Mouse (Mus musculus): ENCODE measurements around the gene Spcs3. TPM values are rescaled to one million over a fixed set of nuclear protein-coding genes. Genes with fewer than 3 reads are reported as not detected.
"Not testable (repeated sequence)": the region's sequence is repeated elsewhere in the genome, so short reads cannot be mapped to it uniquely, and the experiment has no call there.

Gene Spcs3
- polyA plus RNA-seq, 1 experiment from 2014 or later = 85.1 TPM

DNA sequence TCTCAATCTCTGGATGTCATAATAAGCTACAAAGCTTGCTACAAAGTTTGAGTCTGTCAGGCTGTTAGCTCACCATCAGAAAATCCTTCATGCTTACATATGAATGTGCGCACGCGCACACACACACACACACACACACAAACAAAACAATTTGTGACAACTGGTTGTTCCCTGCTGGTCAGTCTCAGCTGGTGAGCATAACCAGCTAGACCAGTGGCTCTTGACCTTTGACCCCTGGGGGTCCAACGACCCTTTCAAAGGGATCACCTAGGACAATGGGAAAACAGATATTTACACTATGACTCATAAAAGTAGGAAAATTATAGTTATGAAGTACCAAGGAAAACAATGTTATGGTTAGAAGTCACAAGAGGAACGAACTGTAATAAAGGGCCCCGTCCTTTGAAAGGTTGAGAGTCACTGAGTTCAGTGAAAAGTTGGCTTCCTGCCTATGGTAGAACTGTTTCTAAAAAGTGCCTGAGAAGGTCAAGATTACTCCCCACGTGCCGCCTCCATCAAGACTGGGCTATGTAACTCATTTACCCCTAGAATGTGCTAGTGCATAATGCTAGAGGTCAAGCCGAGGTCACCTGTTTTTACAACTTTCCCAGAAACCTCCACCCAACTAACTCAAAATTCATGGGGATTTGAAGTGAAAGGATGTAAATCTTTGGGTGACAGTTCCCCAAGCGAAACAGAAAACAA, 10.9 kb downstream of the Spcs3 start:
- Histone ChIP-seq H3K4me1 (replicated peaks; ENCODE audit: control insufficient read depth, insufficient read depth, low read length) (no peaks in the 10 kb centered on the region), H3K36me3 (ENCODE audit: control insufficient read depth, insufficient read depth, low read length) (peaks cover 31% of the 10 kb centered on the region), H3K9ac (ENCODE audit: low read length) (no peak overlapping the region), H3K27ac (ENCODE audit: low read depth) (no peak overlapping the region), H3K4me3 (ENCODE audit: low read depth, low read length) (no peak overlapping the region), H3K27me3 (replicated peaks; ENCODE audit: control insufficient read depth, insufficient read depth, low read length) (no peaks in the 10 kb centered on the region), H3K9me3 (ENCODE audit: control insufficient read depth, low read length) (no peaks in the 10 kb centered on the region), H3K4me2 (ENCODE audit: low read length) (no peak overlapping the region)
- 71% methylated on average over 10 of the region's 10 CpGs for WGBS
- ATAC-seq (replicated peaks; ENCODE audit: low FRiP score, low TSS enrichment, low read depth) (0 out of 2 replicates have a peak, but pooled peaks have one; percentile 43), DNase-seq (ENCODE audit: low spot score) (no peak)

DNA sequence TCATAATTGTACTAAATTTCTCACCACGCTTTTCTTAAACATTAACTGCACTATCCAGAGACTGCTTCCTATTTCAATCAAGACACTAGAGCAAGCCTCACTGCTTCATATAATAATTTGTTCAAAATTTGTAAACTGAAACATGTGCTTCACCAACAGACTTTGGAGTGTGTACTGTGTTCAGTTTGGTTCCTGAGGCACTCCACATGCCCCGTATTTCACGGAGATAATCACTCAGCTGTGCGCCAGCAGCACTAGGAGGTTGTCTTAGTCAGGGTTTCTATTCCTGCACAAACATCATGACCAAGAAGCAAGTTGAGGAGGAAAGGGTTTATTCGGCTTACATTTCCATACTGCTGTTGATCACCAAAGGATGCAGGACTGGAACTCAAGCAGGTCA, 17.6 kb downstream of the Spcs3 start:
- not testable (repeated sequence) for ATAC-seq (replicated peaks; ENCODE audit: low FRiP score, low TSS enrichment, low read depth); DNase-seq (ENCODE audit: low spot score)

GRCm38 (mm10) chr8:54511791-54512190, 18.0 kb downstream of the Spcs3 start:
- Histone ChIP-seq H3K27ac (ENCODE audit: low read depth) (no peak overlapping the region), H3K9me3 (ENCODE audit: control insufficient read depth, low read length) (no peaks in the 10 kb centered on the region), H3K36me3 (ENCODE audit: control insufficient read depth, insufficient read depth, low read length) (no peaks in the 10 kb centered on the region), H3K27me3 (replicated peaks; ENCODE audit: control insufficient read depth, insufficient read depth, low read length) (no peaks in the 10 kb centered on the region), H3K4me1 (replicated peaks; ENCODE audit: control insufficient read depth, insufficient read depth, low read length) (0 out of 2 replicates have a peak, but pooled peaks cover 6% of the 10 kb centered on the region), H3K9ac (ENCODE audit: low read length) (no peak overlapping the region), H3K4me3 (ENCODE audit: low read depth, low read length) (no peak overlapping the region), H3K4me2 (ENCODE audit: low read length) (no peak overlapping the region)
- DNase-seq (ENCODE audit: low spot score) = no peak
- ATAC-seq (replicated peaks; ENCODE audit: low FRiP score, low TSS enrichment, low read depth) = no peak
- WGBS = 88% methylated on average over 3 of the region's 3 CpGs

More for the DNA sequence above, 17.6 kb downstream of the Spcs3 start:
- H3K9ac ChIP-seq (ENCODE audit: low read length); H3K4me1 ChIP-seq (replicated peaks; ENCODE audit: control insufficient read depth, insufficient read depth, low read length); H3K4me2 ChIP-seq (ENCODE audit: low read length); H3K27ac ChIP-seq (ENCODE audit: low read depth); H3K4me3 ChIP-seq (ENCODE audit: low read depth, low read length); H3K36me3 ChIP-seq (ENCODE audit: control insufficient read depth, insufficient read depth, low read length); H3K27me3 ChIP-seq (replicated peaks; ENCODE audit: control insufficient read depth, insufficient read depth, low read length); H3K9me3 ChIP-seq (ENCODE audit: control insufficient read depth, low read length): not testable (repeated sequence)
- WGBS = 87% methylated on average over 5 of the region's 5 CpGs

- DNase-seq (ENCODE audit: low spot score) = no peak
Measured at GRCm38 (mm10) chr8:54509221-54509721, 20.5 kb downstream of the Spcs3 start.

DNA sequence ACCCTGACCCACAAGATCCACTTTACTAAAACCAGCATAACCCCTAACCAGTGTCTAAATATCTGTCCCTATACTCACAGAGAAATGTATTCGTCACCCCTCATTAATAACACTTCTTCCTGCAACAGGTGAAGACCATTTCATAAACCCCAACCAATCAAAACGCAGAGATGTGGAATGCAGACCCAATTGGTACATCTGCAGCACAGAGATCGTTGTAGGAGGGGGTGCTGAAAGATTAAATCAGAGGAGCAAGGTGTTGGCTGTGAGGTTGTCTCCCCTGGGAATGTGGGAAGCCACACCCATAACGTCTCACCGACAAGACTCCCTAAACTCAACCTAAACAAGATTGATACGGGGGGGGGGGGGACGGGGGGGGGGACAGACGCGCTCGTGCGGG, 21.0 kb downstream of the Spcs3 start:
- no peak for DNase-seq (ENCODE audit: low spot score)
- H3K4me3 ChIP-seq (ENCODE audit: low read depth, low read length) = peak overlapping the region; percentile 25; the same call in 1 of the 2 replicates

More at GRCm38 (mm10) chr8:54509221-54509721, 20.5 kb downstream of the Spcs3 start:
- no peaks in the 10 kb centered on the region for H3K27me3 ChIP-seq (replicated peaks; ENCODE audit: control insufficient read depth, insufficient read depth, low read length)
- H3K27ac ChIP-seq (ENCODE audit: low read depth) = no peak overlapping the region
- peak overlapping the region; percentile 49 for H3K4me2 ChIP-seq (ENCODE audit: low read length)
- H3K36me3 ChIP-seq (ENCODE audit: control insufficient read depth, insufficient read depth, low read length) = no peaks in the 10 kb centered on the region
- H3K9ac ChIP-seq (ENCODE audit: low read length) = no peak overlapping the region
- H3K9me3 ChIP-seq (ENCODE audit: control insufficient read depth, low read length) = no peaks in the 10 kb centered on the region
- 0 out of 2 replicates have a peak, but pooled peaks cover 6% of the 10 kb centered on the region for H3K4me1 ChIP-seq (replicated peaks; ENCODE audit: control insufficient read depth, insufficient read depth, low read length)
- peak overlapping the region; percentile 25 for H3K4me3 ChIP-seq (ENCODE audit: low read depth, low read length)
- peak; percentile 73 for ATAC-seq (replicated peaks; ENCODE audit: low FRiP score, low TSS enrichment, low read depth)
- WGBS = 8% methylated on average over 10 of the region's 10 CpGs

GRCm38 (mm10) chr8:54508096-54508456, 21.7 kb downstream of the Spcs3 start:
- no peak overlapping the region for H3K9ac ChIP-seq (ENCODE audit: low read length)
- no peak overlapping the region for H3K4me2 ChIP-seq (ENCODE audit: low read length)
- H3K36me3 ChIP-seq (ENCODE audit: control insufficient read depth, insufficient read depth, low read length) = no peaks in the 10 kb centered on the region
- ATAC-seq (replicated peaks; ENCODE audit: low FRiP score, low TSS enrichment, low read depth) = no peak
- no peaks in the 10 kb centered on the region for H3K9me3 ChIP-seq (ENCODE audit: control insufficient read depth, low read length)
- 7% methylated on average over 1 of the region's 1 CpGs for WGBS
- no peak overlapping the region for H3K27ac ChIP-seq (ENCODE audit: low read depth)
- 0 out of 2 replicates have a peak, but pooled peaks cover 6% of the 10 kb centered on the region for H3K4me1 ChIP-seq (replicated peaks; ENCODE audit: control insufficient read depth, insufficient read depth, low read length)
- H3K4me3 ChIP-seq (ENCODE audit: low read depth, low read length) = no peak overlapping the region
- H3K27me3 ChIP-seq (replicated peaks; ENCODE audit: control insufficient read depth, insufficient read depth, low read length) = no peaks in the 10 kb centered on the region
- no peak for DNase-seq (ENCODE audit: low spot score)

More for the DNA sequence above, 21.0 kb downstream of the Spcs3 start:
- Histone ChIP-seq H3K4me1 (replicated peaks; ENCODE audit: control insufficient read depth, insufficient read depth, low read length) (0 out of 2 replicates have a peak, but pooled peaks cover 6% of the 10 kb centered on the region), H3K27ac (ENCODE audit: low read depth) (no peak overlapping the region), H3K4me2 (ENCODE audit: low read length) (peak overlapping the region; percentile 49), H3K9me3 (ENCODE audit: control insufficient read depth, low read length) (no peaks in the 10 kb centered on the region), H3K36me3 (ENCODE audit: control insufficient read depth, insufficient read depth, low read length) (no peaks in the 10 kb centered on the region), H3K9ac (ENCODE audit: low read length) (no peak overlapping the region), H3K27me3 (replicated peaks; ENCODE audit: control insufficient read depth, insufficient read depth, low read length) (no peaks in the 10 kb centered on the region)
- ATAC-seq (replicated peaks; ENCODE audit: low FRiP score, low TSS enrichment, low read depth) = peak; percentile 34; the same call in 1 of the 2 replicates
- WGBS = 7% methylated on average over 6 of the region's 11 CpGs

- H3K4me2 ChIP-seq (ENCODE audit: low read length) = no peak overlapping the region
- ATAC-seq (replicated peaks; ENCODE audit: low FRiP score, low TSS enrichment, low read depth) (peak; percentile 70; the same call in 1 of the 2 replicates), DNase-seq (ENCODE audit: low spot score) (peak; percentile 79)
- 0 out of 2 replicates have a peak, but pooled peaks cover 6% of the 10 kb centered on the region for H3K4me1 ChIP-seq (replicated peaks; ENCODE audit: control insufficient read depth, insufficient read depth, low read length)
- no peak overlapping the region for H3K4me3 ChIP-seq (ENCODE audit: low read depth, low read length)
- WGBS = 34% methylated on average over 6 of the region's 6 CpGs
- no peaks in the 10 kb centered on the region for H3K9me3 ChIP-seq (ENCODE audit: control insufficient read depth, low read length)
- no peaks in the 10 kb centered on the region for H3K27me3 ChIP-seq (replicated peaks; ENCODE audit: control insufficient read depth, insufficient read depth, low read length)
- H3K27ac ChIP-seq (ENCODE audit: low read depth) = no peak overlapping the region
- no peaks in the 10 kb centered on the region for H3K36me3 ChIP-seq (ENCODE audit: control insufficient read depth, insufficient read depth, low read length)
- no peak overlapping the region for H3K9ac ChIP-seq (ENCODE audit: low read length)
Measured at GRCm38 (mm10) chr8:54507428-54508095, 22.2 kb downstream of the Spcs3 start.

GRCm38 (mm10) chr8:54505060-54505459, 24.7 kb downstream of the Spcs3 start:
- Histone ChIP-seq H3K4me1 (replicated peaks; ENCODE audit: control insufficient read depth, insufficient read depth, low read length) (0 out of 2 replicates have a peak, but pooled peaks cover 6% of the 10 kb centered on the region), H3K27ac (ENCODE audit: low read depth) (no peak overlapping the region), H3K9ac (ENCODE audit: low read length) (no peak overlapping the region), H3K4me2 (ENCODE audit: low read length) (no peak overlapping the region), H3K9me3 (ENCODE audit: control insufficient read depth, low read length) (no peaks in the 10 kb centered on the region), H3K36me3 (ENCODE audit: control insufficient read depth, insufficient read depth, low read length) (no peaks in the 10 kb centered on the region), H3K4me3 (ENCODE audit: low read depth, low read length) (no peak overlapping the region), H3K27me3 (replicated peaks; ENCODE audit: control insufficient read depth, insufficient read depth, low read length) (no peaks in the 10 kb centered on the region)
- DNase-seq (ENCODE audit: low spot score) = no peak
- ATAC-seq (replicated peaks; ENCODE audit: low FRiP score, low TSS enrichment, low read depth) = no peak
- WGBS = 32% methylated on average over 2 of the region's 2 CpGs

All from intestine, embryonic 14.5 days (tissue).